Mouse (Mus musculus): ENCODE results near the gene Apaf1.

The Apaf1 gene

DNA sequence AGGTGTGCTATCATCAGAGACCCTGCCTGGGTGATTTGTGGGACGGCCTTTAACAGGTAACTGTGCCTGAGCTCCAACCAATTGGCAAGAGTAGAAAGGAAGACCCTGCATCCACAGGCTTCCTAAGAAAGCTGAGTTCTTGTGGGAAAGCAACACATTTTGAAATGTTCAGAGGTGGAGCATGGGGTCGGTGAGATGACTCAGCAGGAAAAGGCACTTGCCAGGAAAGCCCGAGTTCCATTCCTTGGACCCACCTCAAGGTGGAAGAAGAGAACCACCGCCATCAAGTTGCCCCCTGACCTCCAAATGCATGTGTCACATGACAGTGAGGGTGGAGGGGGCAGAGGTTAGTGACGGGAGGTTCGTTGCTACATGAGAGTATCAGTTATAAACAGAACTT, 108.1 kb downstream of the Apaf1 start:
- no peak for DNase-seq (ENCODE audit: low read depth)

- no peak for DNase-seq (ENCODE audit: low read depth)
These were observed 108.5 kb downstream of the Apaf1 start for GRCm38 (mm10) chr10:90974084-90974483.

DNA sequence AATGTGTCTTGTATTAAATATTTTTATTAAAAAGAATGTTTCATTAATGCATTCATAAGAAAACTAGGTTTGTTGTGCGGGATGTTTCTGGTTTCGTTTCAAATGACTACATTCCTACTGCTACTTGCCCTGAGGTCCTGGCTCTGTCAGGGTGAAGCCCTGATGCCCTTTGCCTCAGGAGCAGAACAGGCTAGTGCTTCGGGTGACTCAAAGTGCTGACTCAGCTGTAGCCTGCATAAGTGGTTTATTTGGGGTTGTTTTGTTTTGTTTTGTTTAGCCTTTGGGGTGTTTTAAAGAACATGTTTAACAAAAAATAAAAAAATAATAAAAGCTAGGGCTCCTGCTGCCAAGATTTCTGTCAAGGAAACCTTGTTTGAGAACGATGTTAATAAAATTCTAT, 112.0 kb downstream of the Apaf1 start:
- no peak for DNase-seq (ENCODE audit: low read depth)

GRCm38 (mm10) chr10:90969355-90970174, 113.0 kb downstream of the Apaf1 start:
- no peak for DNase-seq (ENCODE audit: low read depth)

DNA sequence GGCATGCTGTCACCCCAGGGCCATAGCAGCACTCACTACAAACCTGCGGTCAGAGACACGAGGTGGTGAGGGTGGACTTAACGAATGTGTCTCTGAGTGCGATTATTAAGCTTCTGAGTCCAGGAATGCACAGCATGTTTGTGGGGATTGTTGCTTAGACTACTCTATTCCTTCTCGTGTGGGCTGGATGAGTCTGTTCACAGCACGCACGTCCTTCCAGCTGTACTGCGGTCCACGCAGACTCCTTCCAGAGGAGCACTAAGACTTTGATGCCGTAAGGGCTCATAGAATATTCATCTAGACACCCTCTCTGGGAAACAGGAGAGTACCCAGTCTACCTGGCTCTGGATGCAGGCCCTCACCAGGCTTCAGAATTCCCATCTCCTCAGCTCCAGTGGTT, 114.3 kb downstream of the Apaf1 start:
- no peak for DNase-seq (ENCODE audit: low read depth)

DNA sequence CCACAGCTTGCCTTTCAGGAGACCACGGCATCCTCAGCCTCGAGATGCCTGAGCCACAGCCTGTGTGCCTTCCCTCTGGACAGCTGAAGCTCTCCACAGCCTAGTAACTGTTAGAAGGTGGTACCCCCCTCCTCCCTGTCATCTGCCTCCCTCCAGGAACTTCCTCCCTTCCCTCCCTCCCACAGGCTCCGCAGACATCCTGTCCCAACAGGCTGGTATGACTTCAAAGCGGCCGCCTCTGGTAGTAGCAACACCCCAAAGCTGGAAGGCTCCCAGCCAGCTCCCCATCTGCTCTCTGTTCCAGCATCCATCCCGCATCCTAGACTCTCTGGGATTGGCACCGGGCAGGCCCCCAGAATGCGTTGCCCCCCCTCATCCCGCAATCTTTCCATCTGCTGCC, 115.7 kb downstream of the Apaf1 start:
- no peak for DNase-seq (ENCODE audit: low read depth)

DNA sequence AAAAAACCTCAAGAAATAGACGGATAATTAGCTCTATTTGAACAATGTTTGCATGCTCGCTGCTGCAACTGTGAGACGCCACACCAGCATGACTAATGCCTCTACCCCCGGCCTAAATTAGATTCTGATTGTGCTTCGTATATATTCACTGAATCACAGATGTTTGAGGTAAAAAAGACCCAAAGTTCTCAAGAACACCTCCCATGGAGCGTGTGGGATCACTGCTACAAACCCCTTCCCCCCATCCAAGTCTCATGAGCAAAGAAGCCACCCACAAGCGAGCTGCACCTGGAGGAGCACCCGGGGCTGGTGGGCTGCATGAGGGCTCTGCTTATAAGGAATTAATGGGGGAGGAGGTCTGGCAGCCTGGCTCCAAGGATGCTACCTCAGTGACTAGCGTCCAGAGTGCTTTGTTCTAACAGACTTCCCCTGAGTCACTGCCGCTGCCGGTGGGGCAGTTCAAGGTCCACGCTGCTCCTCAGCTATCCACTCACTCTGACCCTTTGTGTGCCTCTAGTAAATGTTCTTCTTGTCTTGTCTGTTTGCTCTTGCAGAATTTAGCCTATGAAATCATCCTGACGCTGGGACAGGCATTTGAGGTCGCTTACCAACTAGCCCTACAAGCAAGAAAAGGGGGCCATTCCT, 116.8 kb downstream of the Apaf1 start:
- no peak for DNase-seq (ENCODE audit: low read depth)

DNA sequence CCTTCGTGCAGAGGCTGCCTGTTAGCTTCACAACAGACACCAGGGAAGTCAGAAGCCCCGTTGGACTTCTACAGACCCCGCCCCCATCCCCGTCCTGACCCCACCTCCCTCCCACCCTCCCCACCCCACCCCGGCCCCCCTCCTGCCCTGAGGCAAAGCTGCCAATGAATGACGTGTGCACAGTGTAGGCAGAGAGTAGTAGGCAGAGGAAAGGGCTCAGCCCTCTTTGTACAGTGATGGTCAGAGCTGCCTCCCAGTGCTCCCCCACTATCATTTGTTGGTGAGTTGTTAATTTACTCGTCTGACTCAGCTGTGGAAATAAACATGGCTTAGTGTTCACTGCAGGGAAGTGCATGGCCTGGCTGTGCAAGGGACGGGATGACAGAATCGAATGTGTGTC, 118.1 kb downstream of the Apaf1 start:
- no peak for DNase-seq (ENCODE audit: low read depth)

DNA sequence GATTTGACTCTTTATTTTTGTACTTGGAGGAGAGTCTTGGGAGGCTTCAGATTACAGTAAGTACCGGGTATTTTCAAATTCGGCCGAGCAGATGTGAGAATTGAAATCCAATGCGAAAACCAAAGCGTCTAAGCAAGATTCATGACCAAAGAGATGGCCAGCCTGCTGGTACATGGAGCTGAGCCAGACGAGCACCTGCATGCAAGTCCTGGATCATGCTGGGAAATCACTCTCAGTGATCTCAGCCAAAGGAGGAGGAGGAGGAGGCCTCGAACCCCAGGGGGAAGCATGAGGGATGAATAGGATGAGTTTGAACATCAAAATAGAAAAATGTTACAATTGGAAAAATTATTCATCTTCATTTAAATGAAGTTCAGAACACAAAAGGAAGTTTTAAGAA, 122.2 kb downstream of the Apaf1 start:
- DNase-seq (ENCODE audit: low read depth), result no peak

DNA sequence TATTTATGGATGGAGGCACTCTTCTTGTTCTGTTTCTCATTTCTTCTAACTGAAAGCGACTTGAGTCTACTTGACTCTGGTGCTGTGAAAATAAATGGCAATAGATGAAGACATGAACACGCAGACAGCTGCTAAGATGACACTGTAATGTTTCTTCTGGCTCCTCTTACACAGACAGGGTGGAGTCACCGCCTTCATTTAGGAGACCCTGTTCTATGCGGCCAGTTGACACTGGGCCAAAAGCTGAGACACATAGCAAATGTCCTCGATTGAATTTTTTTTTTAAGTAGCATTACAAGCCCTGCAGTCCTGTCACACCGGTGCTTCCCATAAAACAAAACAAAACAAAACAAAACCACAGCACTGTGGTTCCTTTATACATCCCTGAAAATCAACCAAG, 128.7 kb downstream of the Apaf1 start:
- DNase-seq (ENCODE audit: low read depth), result no peak

DNA sequence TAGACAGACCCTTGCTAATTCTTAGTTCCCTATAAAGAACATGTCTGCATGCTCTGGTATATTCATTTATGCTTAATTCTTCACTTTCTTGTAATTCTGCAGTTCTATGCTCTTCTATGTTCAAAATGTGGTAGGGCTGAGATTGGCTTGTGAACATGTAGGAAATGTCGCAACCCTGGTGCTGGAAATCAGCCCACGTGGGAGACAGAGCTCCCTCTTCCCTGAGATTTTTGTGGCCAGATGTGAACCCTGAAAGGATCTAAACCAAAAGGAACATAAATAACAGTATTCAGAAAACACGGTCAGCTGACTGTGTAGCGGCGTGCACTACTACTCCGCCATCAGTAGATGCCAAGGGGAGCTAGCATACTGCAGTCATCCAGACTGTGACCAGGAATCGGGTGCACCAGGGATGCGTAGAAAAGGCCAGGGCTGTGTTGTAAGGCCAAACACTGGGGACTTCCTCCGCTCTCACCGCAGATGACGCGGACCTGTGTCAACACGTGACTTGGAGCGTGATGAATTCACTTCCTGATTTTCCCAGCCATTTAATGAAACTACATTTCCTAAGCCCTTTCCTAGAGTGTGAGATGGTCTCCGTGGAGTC, 129.4 kb downstream of the Apaf1 start:
- DNase-seq (ENCODE audit: low read depth), result no peak

DNA sequence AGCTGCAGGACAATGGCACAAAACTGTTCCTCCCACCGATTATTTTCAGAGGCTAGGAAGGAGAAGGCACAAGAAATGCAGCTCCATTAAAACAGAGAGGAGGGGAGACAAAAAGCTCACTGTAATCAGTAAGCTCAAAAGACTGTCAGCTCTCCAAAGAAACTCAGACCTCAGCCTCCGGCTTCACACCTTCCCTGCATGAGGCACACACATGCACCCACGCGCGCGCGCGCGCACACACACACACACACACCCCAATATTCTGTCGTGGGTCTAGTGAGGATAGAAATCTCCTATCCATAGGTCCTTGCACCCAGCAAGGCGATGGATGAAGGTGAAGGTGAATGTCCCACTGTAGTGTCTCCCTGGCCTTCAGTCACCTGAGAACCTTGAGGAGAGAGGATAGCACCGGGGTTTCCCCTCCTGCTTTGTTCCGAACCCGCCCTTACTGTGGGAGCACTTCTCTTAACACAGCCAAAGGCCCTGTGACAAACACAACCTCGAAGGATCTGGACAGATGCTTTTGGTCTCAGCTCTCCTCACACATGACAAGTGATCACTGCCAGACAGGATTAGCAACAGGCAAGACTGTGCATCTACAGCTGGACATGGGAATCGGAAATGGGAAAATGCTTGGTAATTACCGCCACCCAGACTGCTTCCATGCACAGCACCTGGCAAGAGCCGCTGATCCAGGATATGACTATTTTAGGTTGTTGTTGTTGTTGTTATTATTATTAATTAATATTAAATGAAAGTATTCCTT, 134.8 kb downstream of the Apaf1 start:
- DNase-seq (ENCODE audit: low read depth), result no peak

- DNase-seq (ENCODE audit: low read depth), result no peak
These were observed 135.5 kb downstream of the Apaf1 start for GRCm38 (mm10) chr10:90947043-90947442.

- no peak for DNase-seq (ENCODE audit: low read depth)
These were observed 140.4 kb downstream of the Apaf1 start for GRCm38 (mm10) chr10:90942001-90942700.

DNA sequence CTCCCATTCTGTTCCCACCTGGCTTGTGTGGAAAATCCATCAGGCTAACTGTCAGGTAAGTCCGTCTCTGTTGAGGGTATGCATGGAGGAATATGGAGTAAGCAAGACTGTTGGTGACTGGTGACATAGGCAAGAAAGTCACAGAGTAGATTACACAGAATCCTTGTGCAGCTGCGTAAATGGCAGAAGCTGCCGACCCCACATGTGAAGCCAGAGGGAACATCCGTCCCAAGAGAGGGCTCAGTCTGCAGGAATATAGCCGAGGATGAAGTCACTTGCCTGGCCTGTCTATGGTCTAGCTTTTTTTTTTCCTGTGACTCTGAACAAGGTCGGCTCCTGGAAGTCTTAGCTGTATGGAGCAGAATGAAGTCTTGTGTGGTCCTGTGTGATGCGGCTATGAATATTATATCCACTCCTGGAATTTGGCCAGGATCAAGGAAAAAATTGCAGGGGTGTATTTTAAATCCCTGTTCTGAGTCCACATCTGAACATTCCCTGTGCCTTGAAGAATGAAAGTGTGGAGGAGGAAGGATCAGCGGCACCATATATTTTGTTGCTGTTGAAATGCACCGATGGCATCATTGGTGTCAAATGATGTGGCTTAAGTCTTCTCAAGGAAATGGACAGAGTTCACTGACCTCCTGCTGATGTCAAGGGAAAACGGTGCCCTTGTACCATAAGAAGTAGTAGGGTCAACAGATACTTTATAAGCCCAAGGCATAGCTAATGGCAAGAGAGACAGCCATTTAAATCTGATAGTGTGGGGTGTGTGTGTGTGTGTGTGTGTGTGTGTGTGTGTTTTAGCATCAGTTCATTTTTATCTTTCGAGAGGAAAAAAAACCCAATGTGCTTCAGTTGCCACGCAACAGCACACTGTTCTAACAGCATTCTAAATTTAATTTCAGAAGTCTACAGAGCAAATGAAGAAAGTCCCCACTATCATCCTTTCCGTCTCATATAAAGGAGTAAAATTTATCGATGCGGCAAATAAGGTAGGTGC, 141.7 kb downstream of the Apaf1 start:
- no peak for DNase-seq (ENCODE audit: low read depth)
